Mouse (Mus musculus) liver, embryonic 14.5 days (tissue): ENCODE measurements around the gene Fbxo33. TPM values are rescaled to one million over a fixed set of nuclear protein-coding genes. Genes with fewer than 3 reads are reported as not detected.

Experiments used
- ATAC-seq: fragments of 200-750 bp; cut with Nextera tagmentation; 2 replicates; pipeline ENCODE4 v1.8.0; 2017; ENCODE audit warnings: moderate number of reproducible peaks, mild to moderate bottlenecking, moderate library complexity; ENCODE audit not compliant: insufficient read depth
- DNase-seq, 3 experiments: peaks; one replicate each; pipeline ENCODE4 v3.0.0-alpha.2; 2012 to 2013; ENCODE audit warnings: low read depth in 3 of 3, low spot score in 3 of 3
- H3K27ac ChIP-seq: fragments of 300-500 bp; sonication (generic); 2 replicates; pipeline ENCODE4 v1.5.1; 2014; ENCODE audit warnings: moderate library complexity, mild to moderate bottlenecking, control low read depth, inconsistent platforms
- H3K27me3 ChIP-seq: fragments of 300-500 bp; sonication (generic); 2 replicates; pipeline ENCODE4 v1.6.1; 2014; ENCODE audit warnings: mild to moderate bottlenecking, low read length, moderate library complexity; ENCODE audit not compliant: control insufficient read depth, insufficient read depth
- H3K36me3 ChIP-seq: fragments of 300-500 bp; sonication (generic); replicated peaks from 2 replicates; pipeline ENCODE4 v1.6.1; 2014; ENCODE audit warnings: low read depth; ENCODE audit not compliant: control insufficient read depth, insufficient read depth
- H3K4me1 ChIP-seq, 2 experiments: fragments of 200-500 bp in 1 of 2; fragments of 300-500 bp in 1 of 2; sonication (generic) in 1 of 2; replicated peaks; 2 replicates each; pipeline ENCODE4 v1.6.1; 2012 to 2014; ENCODE audit warnings: antibody characterized with exemption in 1 of 2, inconsistent platforms in 1 of 2, low read length in 1 of 2; ENCODE audit not compliant: control insufficient read depth in 2 of 2, insufficient read depth in 2 of 2
- H3K4me2 ChIP-seq: fragments of 300-500 bp; sonication (generic); 2 replicates; pipeline ENCODE4 v1.6.1; 2014; ENCODE audit warnings: low read depth, mild to moderate bottlenecking, control low read depth, moderate library complexity
- H3K4me3 ChIP-seq, 2 experiments: fragments of 200-500 bp in 1 of 2; fragments of 300-500 bp in 1 of 2; sonication (generic) in 1 of 2; 2 replicates each; pipeline ENCODE4 v1.5.1; 2012 to 2014; ENCODE audit warnings: low read depth in 2 of 2, low read length in 2 of 2, mild to moderate bottlenecking in 2 of 2, control low read depth in 1 of 2, inconsistent platforms in 1 of 2, moderate library complexity in 1 of 2; ENCODE audit not compliant: insufficient read depth in 1 of 2
- H3K9ac ChIP-seq: fragments of 300-500 bp; sonication (generic); replicated peaks from 2 replicates; pipeline ENCODE4 v1.6.1; 2014; ENCODE audit warnings: mild to moderate bottlenecking, control low read depth, moderate library complexity
- H3K9me3 ChIP-seq: fragments of 300-500 bp; sonication (generic); 2 replicates; pipeline ENCODE4 v1.6.1; 2016; ENCODE audit warnings: low read length, mixed read lengths; ENCODE audit not compliant: control insufficient read depth
- CTCF ChIP-seq: IDR thresholded peaks from 2 replicates; pipeline ENCODE4 v1.5.1; 2016; ENCODE audit warnings: antibody characterized with exemption, low read depth, control low read depth
- EP300 ChIP-seq: IDR thresholded peaks from 2 replicates; pipeline ENCODE4 v1.6.1; 2016; ENCODE audit warnings: antibody characterized with exemption, low read depth
- whole genome bisulfite sequencing: fragments of 180-500 bp; shearing (Covaris S2); extraction: QIAGEN DNeasy Blood & Tissue Kit; methylation state at CpG from one replicate; pipeline ENCODE4 v1.1.7; 2014; ENCODE audit not compliant: insufficient replicate concordance; 5-methylcytosine and 5-hydroxymethylcytosine counted together
- polyA plus RNA-seq, 2 experiments: library from polyadenylated mRNA; depleted of rRNA in 1 of 2; stranded (reverse) in 1 of 2; unstranded in 1 of 2; fragments of >200 nt; fragmentation: Nextera tagmentation in 1 of 2; extraction: Ambion mirVana in 1 of 2; gene quantifications; 2 replicates each; pipeline versions ENCODE4 v1.2.1 to v1.2.3; 2012 to 2014

Fbxo33 gene
- polyA plus RNA-seq, 2 experiments: 7.7 to 11.1 TPM

DNA sequence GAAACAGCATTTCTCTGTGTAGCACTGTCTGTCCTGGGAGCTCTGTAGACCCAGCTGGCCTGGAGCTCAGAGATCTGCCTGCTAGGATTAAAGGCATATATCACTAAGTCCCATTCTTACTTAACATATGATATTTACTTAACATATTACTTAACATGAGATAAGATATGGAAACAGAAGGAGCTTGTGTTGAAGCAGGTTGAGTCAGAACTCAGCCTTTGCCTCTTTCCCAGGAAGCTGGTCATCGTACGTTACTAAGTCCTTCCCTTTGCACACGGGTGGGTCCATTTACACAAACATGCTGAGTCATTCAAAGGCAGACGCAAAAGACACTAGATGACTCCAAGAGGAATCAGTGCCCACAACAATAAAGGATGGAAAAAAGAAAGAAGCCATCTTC, 20.8 kb downstream of the Fbxo33 start:
- DNase-seq (no peak), ATAC-seq (no peak)
- TF ChIP-seq CTCF (no peak), EP300 (no peak)
- H3K27me3 ChIP-seq: no peaks in the 10 kb centered on the region
- no peak overlapping the region for H3K9ac ChIP-seq
- H3K9me3 ChIP-seq: no peaks in the 10 kb centered on the region
- no peak overlapping the region for H3K4me3 ChIP-seq
- no peak overlapping the region for H3K4me2 ChIP-seq
- no peak overlapping the region for H3K27ac ChIP-seq
- H3K36me3 ChIP-seq: peaks cover 11% of the 10 kb centered on the region
- WGBS: 34% methylated on average over 4 of the region's 4 CpGs
- H3K4me1 ChIP-seq: peaks cover 9 to 13% of the 10 kb centered on the region in 2 experiments

GRCm38 (mm10) chr12:59195941-59196340, 23.6 kb downstream of the Fbxo33 start:
- Histone ChIP-seq H3K4me1 (peaks cover 11 to 16% of the 10 kb centered on the region in 2 experiments), H3K4me2 (no peak overlapping the region), H3K9ac (no peak overlapping the region), H3K9me3 (no peaks in the 10 kb centered on the region), H3K27me3 (no peaks in the 10 kb centered on the region), H3K27ac (no peak overlapping the region), H3K36me3 (no peaks in the 10 kb centered on the region; the same call in 1 of the 2 replicates), H3K4me3 (no peak overlapping the region)
- WGBS: 83% methylated on average over 4 of the region's 4 CpGs
- TF ChIP-seq CTCF (no peak), EP300 (no peak)
- ATAC-seq (no peak), DNase-seq (no peak)

DNA sequence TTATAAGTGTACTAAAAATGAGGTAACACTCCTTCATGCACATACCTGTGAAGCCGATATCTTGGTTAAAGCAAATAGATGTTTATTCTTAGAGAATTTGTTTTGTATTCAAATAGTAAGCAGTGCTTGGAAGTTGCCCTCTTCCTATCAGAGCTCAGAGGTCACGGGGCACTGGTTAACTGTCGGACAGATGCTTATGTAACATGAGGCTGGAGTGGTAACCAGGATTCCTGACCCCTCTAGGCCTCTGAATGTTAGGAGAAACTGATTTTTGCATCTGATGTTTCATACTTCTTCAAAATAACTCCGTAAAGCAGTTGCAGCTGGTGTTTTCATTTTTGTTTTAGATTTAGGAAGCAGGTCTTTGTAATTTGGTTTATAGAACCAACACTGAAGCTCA, 24.5 kb downstream of the Fbxo33 start:
- WGBS: 59% methylated on average over 4 of the region's 4 CpGs
- peak in 1 of 3 experiments; percentile 12 for DNase-seq
- H3K4me2 ChIP-seq: peak overlapping the region; percentile 52

DNA sequence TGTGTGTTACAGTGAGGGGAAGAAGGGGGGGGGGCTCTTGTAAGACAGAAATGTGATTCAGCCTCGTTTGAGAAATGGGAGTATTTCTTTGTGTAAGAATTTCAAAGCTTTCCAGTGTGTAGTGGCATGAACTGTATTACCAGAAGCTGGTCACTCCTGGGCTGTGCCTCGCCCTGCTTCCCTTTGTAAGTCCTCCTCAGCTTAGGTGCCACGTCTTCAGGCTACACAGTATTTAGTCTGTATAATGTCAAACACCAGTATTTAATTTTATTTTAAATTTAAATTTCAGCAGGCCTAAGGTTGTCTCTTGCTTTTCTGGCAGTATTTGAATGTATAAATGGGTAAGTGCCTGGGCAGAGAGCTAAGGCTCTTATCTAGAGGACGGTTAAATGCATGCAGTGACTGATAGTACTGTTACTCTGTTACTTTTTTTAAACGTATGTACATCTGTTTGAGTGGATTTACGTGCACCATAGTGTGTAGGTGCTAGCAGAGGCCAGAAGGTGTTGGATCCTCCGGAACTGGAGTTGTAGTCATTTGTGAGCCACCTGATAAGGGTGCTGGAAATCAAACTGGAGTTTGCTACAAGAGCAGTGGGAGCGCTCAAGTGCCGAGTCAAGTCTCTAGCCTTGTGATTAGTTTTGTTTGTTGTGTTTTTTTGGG, 25.1 kb downstream of the Fbxo33 start:
- no peak overlapping the region; a peak in 1 of 4 replicates for H3K4me3 ChIP-seq
- H3K4me1 ChIP-seq: peaks cover 11 to 16% of the 10 kb centered on the region in 2 experiments
- TF ChIP-seq CTCF (no peak), EP300 (peak; percentile 86)
- no peaks in the 10 kb centered on the region; the same call in 1 of the 2 replicates for H3K36me3 ChIP-seq
- H3K27me3 ChIP-seq: no peaks in the 10 kb centered on the region
- peak overlapping the region; percentile 32 for H3K27ac ChIP-seq
- ATAC-seq (peak; percentile 93), DNase-seq (peak; percentile 33 to 49 (median 37))
- 17% methylated on average over 9 of the region's 9 CpGs for WGBS
- no peak overlapping the region; the same call in 1 of the 2 replicates for H3K9ac ChIP-seq
- no peaks in the 10 kb centered on the region for H3K9me3 ChIP-seq
- H3K4me2 ChIP-seq: peak overlapping the region; percentile 52

More for the DNA sequence above, 24.5 kb downstream of the Fbxo33 start:
- H3K9ac ChIP-seq: no peak overlapping the region
- peaks cover 11 to 16% of the 10 kb centered on the region in 2 experiments for H3K4me1 ChIP-seq
- peak overlapping the region; percentile 32; the same call in 1 of the 2 replicates for H3K27ac ChIP-seq
- no peaks in the 10 kb centered on the region for H3K27me3 ChIP-seq
- TF ChIP-seq EP300: no peak
- TF ChIP-seq CTCF: no peak
- H3K4me3 ChIP-seq: no peak overlapping the region
- ATAC-seq: no peak; the same call in 1 of the 2 replicates
- H3K9me3 ChIP-seq: no peaks in the 10 kb centered on the region
- no peaks in the 10 kb centered on the region; the same call in 1 of the 2 replicates for H3K36me3 ChIP-seq

GRCm38 (mm10) chr12:59193637-59194036, 25.9 kb downstream of the Fbxo33 start:
- no peaks in the 10 kb centered on the region; the same call in none of the 2 replicates for H3K36me3 ChIP-seq
- no peaks in the 10 kb centered on the region for H3K9me3 ChIP-seq
- no peaks in the 10 kb centered on the region for H3K27me3 ChIP-seq
- ATAC-seq (no peak), DNase-seq (no peak)
- H3K4me3 ChIP-seq: no peak overlapping the region
- H3K4me2 ChIP-seq: no peak overlapping the region
- H3K9ac ChIP-seq: no peak overlapping the region
- H3K4me1 ChIP-seq: peaks cover 11 to 16% of the 10 kb centered on the region in 2 experiments
- no peak for TF ChIP-seq CTCF
- TF ChIP-seq EP300: no peak
- H3K27ac ChIP-seq: no peak overlapping the region
- 53% methylated on average over 3 of the region's 3 CpGs for WGBS
